Mouse (Mus musculus): ENCODE data around the gene Npnt.

The Npnt gene

GRCm38 (mm10) chr3:132887074-132887848 lies 62.8 kb downstream of the Npnt start:
- DNase-seq: no peak

- no peak for DNase-seq
These were observed 63.6 kb downstream of the Npnt start for GRCm38 (mm10) chr3:132886419-132887050.

GRCm38 (mm10) chr3:132884459-132884858 lies 65.6 kb downstream of the Npnt start:
- no peak for DNase-seq

- no peak for DNase-seq
These were observed 66.8 kb downstream of the Npnt start for GRCm38 (mm10) chr3:132883256-132883655.

GRCm38 (mm10) chr3:132880826-132881225 lies 69.3 kb downstream of the Npnt start:
- no peak for DNase-seq

- no peak for DNase-seq
These were observed 69.7 kb downstream of the Npnt start for GRCm38 (mm10) chr3:132880361-132880760.

GRCm38 (mm10) chr3:132876933-132877676 lies 73.0 kb downstream of the Npnt start:
- no peak for DNase-seq

- no peak for DNase-seq
These were observed 73.9 kb downstream of the Npnt start for GRCm38 (mm10) chr3:132876011-132876708.

GRCm38 (mm10) chr3:132873251-132873650 lies 76.8 kb downstream of the Npnt start:
- DNase-seq: no peak

- DNase-seq: no peak
These were observed 78.7 kb downstream of the Npnt start for GRCm38 (mm10) chr3:132871318-132871904.

- no peak for DNase-seq
These were observed 80.0 kb downstream of the Npnt start for GRCm38 (mm10) chr3:132870079-132870478.

- no peak for DNase-seq
These were observed 81.3 kb downstream of the Npnt start for GRCm38 (mm10) chr3:132868838-132869237.

- no peak for DNase-seq
These were observed 83.1 kb downstream of the Npnt start for GRCm38 (mm10) chr3:132866984-132867383.

- no peak for DNase-seq
These were observed 84.5 kb downstream of the Npnt start for GRCm38 (mm10) chr3:132865596-132865995.

GRCm38 (mm10) chr3:132864986-132865385 lies 85.1 kb downstream of the Npnt start:
- DNase-seq: no peak

GRCm38 (mm10) chr3:132864329-132864919 lies 85.7 kb downstream of the Npnt start:
- no peak for DNase-seq

- no peak for DNase-seq
These were observed 86.2 kb downstream of the Npnt start for GRCm38 (mm10) chr3:132863843-132864242.

GRCm38 (mm10) chr3:132860796-132861195 lies 89.3 kb downstream of the Npnt start:
- DNase-seq: no peak

GRCm38 (mm10) chr3:132859573-132859972 lies 90.5 kb downstream of the Npnt start:
- no peak for DNase-seq

GRCm38 (mm10) chr3:132858849-132859248 lies 91.2 kb downstream of the Npnt start:
- DNase-seq: no peak

GRCm38 (mm10) chr3:132856651-132857050 lies 93.4 kb downstream of the Npnt start:
- DNase-seq: no peak

Measured in liver (tissue).